Mouse (Mus musculus) layer of hippocampus, postnatal 10 days (tissue): Measurements from ENCODE around the gene Gm3558. TPM values are rescaled to one million over a fixed set of nuclear protein-coding genes. Genes with fewer than 3 reads are reported as not detected.
"Not testable (repeated sequence)": the region's sequence is repeated elsewhere in the genome, so short reads cannot be mapped to it uniquely, and the experiment has no call there.

Source experiments
- DNase-seq, 2 experiments: peaks; one replicate each; pipeline ENCODE4 v3.0.0; 2021; ENCODE audit warnings: low spot score in 2 of 2
- long read RNA-seq: library from polyadenylated mRNA; stranded (forward); transcript quantifications from one replicate; pipeline ENCODE4 v2.0.0, GENCODE M21; 2023
- total RNA-seq, 2 experiments: library from RNA; stranded (reverse); gene quantifications; 2 replicates each; pipeline ENCODE4 v1.2.3; 2021

The Gm3558 gene
- total RNA-seq: 10 to 100 TPM; 10.5 to 17.0 TPM
- long read RNA-seq, partial matches to known transcripts: 1 of 12 reads
- long read RNA-seq, other reads (novel, unspliced or antisense): 11 of 12 reads

DNA sequence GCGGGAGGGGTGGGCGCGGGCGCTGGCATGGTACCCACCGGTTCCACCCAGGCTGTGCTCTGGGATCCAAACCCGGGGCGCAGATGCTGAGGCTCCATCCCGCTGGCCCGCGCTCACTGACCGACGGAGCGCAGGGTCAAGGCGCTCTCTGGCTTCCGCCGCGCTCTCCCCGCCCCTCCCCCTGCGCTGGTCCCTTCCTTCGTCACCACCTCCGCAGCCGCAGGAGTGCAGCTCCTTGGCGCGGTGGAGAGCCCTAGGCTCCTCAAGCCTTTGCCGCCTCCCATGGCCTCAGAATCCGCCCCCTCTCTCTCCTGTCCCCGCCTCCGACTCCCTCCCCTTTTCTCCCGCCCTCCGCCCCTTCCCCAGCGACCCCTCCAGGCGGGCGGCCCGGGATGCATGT, at the start of gene Gm3558:
Gm3558 (minus strand) TSS at position 185 of the 400 bp plus-strand sequence.
- not testable (repeated sequence) for DNase-seq

DNA sequence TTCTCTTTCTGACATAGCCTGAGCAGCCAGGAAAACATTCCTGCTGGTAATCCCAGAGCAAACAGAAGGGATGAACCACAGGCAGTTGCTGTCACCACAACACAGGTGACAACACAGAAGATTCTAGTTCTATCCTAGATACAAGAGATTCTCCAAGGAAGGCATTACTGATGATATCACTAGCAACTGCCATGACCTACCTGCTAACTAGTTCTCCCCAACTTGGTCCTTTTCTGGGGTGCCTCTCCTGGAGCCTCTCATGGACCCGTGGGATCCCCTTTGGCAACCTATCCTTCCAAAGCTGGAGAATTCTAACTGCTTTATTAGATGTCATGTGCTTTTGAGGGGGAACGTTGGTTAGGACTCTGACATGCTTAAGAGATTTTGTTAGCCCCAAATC, 27.1 kb upstream of the Gm3558 start, which contains the start of gene Gm10338:
Gm10338 (minus strand) TSS at position 101 of the 400 bp plus-strand sequence.
- DNase-seq: not testable (repeated sequence)

DNA sequence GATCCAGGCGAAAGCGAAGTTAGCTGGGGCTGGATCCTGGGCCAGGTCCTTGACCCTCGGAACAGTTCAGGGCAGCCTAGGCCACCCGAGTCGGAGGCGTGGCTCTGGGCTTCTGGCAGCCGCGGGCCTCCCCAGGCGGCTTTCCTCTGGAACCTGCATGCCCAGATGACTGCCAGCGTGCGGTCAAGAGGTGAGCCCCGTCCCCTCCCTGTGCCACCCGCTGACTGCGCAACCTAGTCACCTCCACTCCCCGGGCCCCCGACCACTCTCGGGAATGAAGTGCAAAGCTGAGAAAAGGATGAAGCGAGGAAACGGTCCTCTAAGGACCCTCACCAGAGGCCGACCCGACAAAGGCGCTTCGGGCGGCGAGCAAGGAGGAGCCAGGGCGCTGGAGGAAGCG, 476 bp downstream of the Gm3558 start:
- DNase-seq: peak; percentile 6 to 9

DNA sequence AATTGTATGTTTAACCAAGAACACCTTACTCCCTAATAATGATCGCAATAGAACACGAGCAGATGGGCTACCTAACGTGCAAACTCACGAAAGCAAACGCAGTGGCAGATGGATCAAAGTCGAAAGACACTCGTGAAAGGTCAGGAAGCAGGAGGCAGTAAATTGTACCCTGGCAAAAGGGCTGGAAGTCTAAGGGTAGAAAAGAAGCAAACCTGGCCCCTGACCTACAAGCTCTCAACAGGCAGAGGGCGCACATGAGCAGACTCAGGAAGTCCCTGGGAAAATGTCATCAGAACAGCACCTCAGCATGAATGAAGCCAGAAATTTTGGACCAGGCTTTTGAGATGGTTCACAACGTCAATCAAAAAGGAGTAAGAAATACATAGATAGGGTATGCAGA, 1.1 kb downstream of the Gm3558 start:
- peak; percentile 13 to 29 for DNase-seq

Other genes starting within 250 kb of the Gm3558 start
- not detected for gene Gm5797, start 236.2 kb downstream of the Gm3558 start, total RNA-seq
- not detected for gene Gm8374, start 203.4 kb downstream of the Gm3558 start, total RNA-seq
- gene Gm3755, start 117.6 kb downstream of the Gm3558 start, total RNA-seq: under 1 TPM in 1 of 2 experiments, not detected in 1; 0.37 TPM
- 1 to 10 TPM; 2.6 to 2.9 TPM for gene Gm3752, start 84.8 kb downstream of the Gm3558 start, total RNA-seq
- gene Gm10338, start 27.0 kb upstream of the Gm3558 start, total RNA-seq: not detected
- not detected for gene Gm10128, start 75.4 kb upstream of the Gm3558 start, total RNA-seq
- not detected for gene Gm26661, start 223.0 kb upstream of the Gm3558 start, total RNA-seq
- gene Flnb, start 249.4 kb upstream of the Gm3558 start, total RNA-seq: 10 to 100 TPM; 32.1 to 34.2 TPM